Mouse (Mus musculus) intestine, embryonic 16.5 days (tissue): ENCODE data around the gene Enc1. TPM values are rescaled to one million over a fixed set of nuclear protein-coding genes. Genes with fewer than 3 reads are reported as not detected.
"Not testable (repeated sequence)": the region's sequence is repeated elsewhere in the genome, so short reads cannot be mapped to it uniquely, and the experiment has no call there.

Source experiments
- ATAC-seq: fragments of 200-750 bp; cut with Nextera tagmentation; 2 replicates; pipeline ENCODE4 v1.8.0; 2017; ENCODE audit warnings: moderate TSS enrichment, moderate library complexity
- H3K27ac ChIP-seq: fragments of 300-500 bp; sonication (generic); 2 replicates; pipeline ENCODE4 v1.5.1; 2014; ENCODE audit warnings: mild to moderate bottlenecking, low read length
- H3K27me3 ChIP-seq: fragments of 300-500 bp; sonication (generic); replicated peaks from 2 replicates; pipeline ENCODE4 v1.6.1; 2014; ENCODE audit warnings: low read length, control low read depth, mixed read lengths; ENCODE audit not compliant: control insufficient read depth, insufficient read depth
- H3K36me3 ChIP-seq: fragments of 300-500 bp; sonication (generic); 2 replicates; pipeline ENCODE4 v1.6.1; 2014; ENCODE audit warnings: low read length, control low read depth; ENCODE audit not compliant: control insufficient read depth, insufficient read depth
- H3K4me1 ChIP-seq: fragments of 300-500 bp; sonication (generic); 2 replicates; pipeline ENCODE4 v1.6.1; 2014; ENCODE audit warnings: low read length, control low read depth, mixed read lengths; ENCODE audit not compliant: control insufficient read depth, insufficient read depth
- H3K4me2 ChIP-seq: fragments of 300-500 bp; sonication (generic); 2 replicates; pipeline ENCODE4 v1.6.1; 2014; ENCODE audit warnings: low read depth, low read length, control low read depth
- H3K4me3 ChIP-seq: fragments of 300-500 bp; sonication (generic); 2 replicates; pipeline ENCODE4 v1.5.1; 2014; ENCODE audit warnings: mild to moderate bottlenecking, low read length
- H3K9ac ChIP-seq: fragments of 300-500 bp; sonication (generic); 2 replicates; pipeline ENCODE4 v1.6.1; 2014; ENCODE audit warnings: low read depth, low read length
- H3K9me3 ChIP-seq: fragments of 300-500 bp; sonication (generic); 2 replicates; pipeline ENCODE4 v1.6.1; 2016; ENCODE audit warnings: low read length, control low read depth; ENCODE audit not compliant: control insufficient read depth
- WGBS: fragments of 180-500 bp; shearing (Covaris S2); extraction: QIAGEN DNeasy Blood & Tissue Kit; methylation state at CpG from one replicate; pipeline ENCODE4 v1.1.7; 2014; 5-methylcytosine and 5-hydroxymethylcytosine counted together
- polyA plus RNA-seq: library from polyadenylated mRNA; unstranded; fragments of >200 nt; fragmentation: Nextera tagmentation; extraction: Ambion mirVana; gene quantifications from 2 replicates; pipeline ENCODE4 v1.2.1, GENCODE M21; 2015

Gene Enc1
- polyA plus RNA-seq, 1 experiment from 2014 or later = 6.1 TPM

GRCm38 (mm10) chr13:97253994-97254393 is 13.1 kb downstream of the Enc1 start:
- Histone ChIP-seq H3K4me3 (no peak overlapping the region), H3K4me2 (no peak overlapping the region), H3K9me3 (no peaks in the 10 kb centered on the region), H3K27me3 (no peaks in the 10 kb centered on the region), H3K36me3 (peaks cover 3% of the 10 kb centered on the region; the same call in 1 of the 2 replicates), H3K27ac (peak overlapping the region; percentile 77), H3K9ac (no peak overlapping the region), H3K4me1 (peaks cover 9% of the 10 kb centered on the region)
- WGBS = 84% methylated on average over 5 of the region's 5 CpGs
- ATAC-seq = peak; percentile 23; the same call in 1 of the 2 replicates

GRCm38 (mm10) chr13:97254564-97255164 is 13.8 kb downstream of the Enc1 start:
- H3K4me3 ChIP-seq = no peak overlapping the region
- H3K9ac ChIP-seq = no peak overlapping the region
- no peak overlapping the region for H3K27ac ChIP-seq
- no peaks in the 10 kb centered on the region for H3K27me3 ChIP-seq
- 78% methylated on average over 10 of the region's 10 CpGs for WGBS
- peaks cover 7% of the 10 kb centered on the region; the same call in 1 of the 2 replicates for H3K4me1 ChIP-seq
- H3K4me2 ChIP-seq = no peak overlapping the region
- H3K36me3 ChIP-seq = peaks cover 3% of the 10 kb centered on the region; the same call in 1 of the 2 replicates
- no peaks in the 10 kb centered on the region for H3K9me3 ChIP-seq
- no peak for ATAC-seq

DNA sequence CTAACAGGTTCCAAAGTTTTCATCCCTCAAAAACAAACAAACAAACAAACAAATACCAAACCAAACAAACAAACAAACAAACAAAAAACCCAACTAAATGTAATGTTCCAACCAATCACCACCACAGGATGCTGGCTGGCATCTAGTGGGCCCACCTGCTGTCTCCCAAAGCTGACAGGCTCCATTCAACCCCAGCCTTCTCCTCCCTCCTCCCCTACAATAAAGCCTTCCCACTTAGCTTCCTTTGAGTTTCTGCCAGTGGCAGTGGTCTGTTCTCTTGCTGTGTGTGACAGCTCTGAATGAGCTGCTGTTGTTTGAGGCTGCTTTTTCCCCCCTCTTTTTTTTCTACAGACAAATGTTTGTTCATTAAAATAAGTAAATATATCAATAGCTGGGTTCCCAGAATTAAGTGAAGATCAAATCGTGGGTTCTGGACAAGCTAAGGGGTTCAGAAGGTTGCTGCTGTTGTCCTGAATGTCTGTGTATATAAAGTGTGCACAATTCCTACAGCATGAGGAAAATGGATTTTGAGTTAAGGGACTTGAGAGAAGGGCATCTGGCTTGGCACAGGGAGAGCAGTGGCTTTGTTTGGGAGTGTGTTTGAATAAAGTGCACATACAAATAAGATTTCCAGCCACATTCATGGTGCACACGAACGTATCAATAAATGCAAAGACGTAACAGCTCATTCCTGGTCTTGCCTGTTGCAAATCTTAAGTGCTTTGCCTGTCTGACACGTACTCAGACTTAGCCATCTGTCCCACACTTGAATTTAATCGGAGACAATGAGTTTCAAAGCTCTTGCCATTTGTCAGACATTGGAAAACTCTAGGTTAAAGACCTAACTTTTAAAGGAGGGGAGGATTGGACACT is 15.3 kb downstream of the Enc1 start:
- Histone ChIP-seq H3K27ac (no peak overlapping the region), H3K9me3 (no peaks in the 10 kb centered on the region), H3K4me1 (peaks cover 8% of the 10 kb centered on the region; the same call in 1 of the 2 replicates), H3K4me2 (no peak overlapping the region), H3K4me3 (no peak overlapping the region), H3K9ac (no peak overlapping the region), H3K36me3 (no peaks in the 10 kb centered on the region), H3K27me3 (no peaks in the 10 kb centered on the region)
- ATAC-seq = no peak
- 45% methylated on average over 6 of the region's 6 CpGs for WGBS

- no peak overlapping the region for H3K9ac ChIP-seq
- 34% methylated on average over 12 of the region's 12 CpGs for WGBS
- H3K9me3 ChIP-seq = no peaks in the 10 kb centered on the region
- no peaks in the 10 kb centered on the region for H3K36me3 ChIP-seq
- no peak overlapping the region for H3K4me2 ChIP-seq
- peaks cover 8% of the 10 kb centered on the region; the same call in 1 of the 2 replicates for H3K4me1 ChIP-seq
- no peak overlapping the region for H3K27ac ChIP-seq
- no peak overlapping the region for H3K4me3 ChIP-seq
- H3K27me3 ChIP-seq = no peaks in the 10 kb centered on the region
- ATAC-seq = no peak
These were observed 16.0 kb downstream of the Enc1 start for GRCm38 (mm10) chr13:97256849-97257379.

- Histone ChIP-seq H3K27ac (no peak overlapping the region), H3K4me1 (peaks cover 8% of the 10 kb centered on the region; the same call in 1 of the 2 replicates), H3K4me3 (no peak overlapping the region), H3K27me3 (no peaks in the 10 kb centered on the region), H3K36me3 (no peaks in the 10 kb centered on the region), H3K4me2 (no peak overlapping the region), H3K9me3 (no peaks in the 10 kb centered on the region), H3K9ac (no peak overlapping the region)
- WGBS = 75% methylated on average over 16 of the region's 16 CpGs
- ATAC-seq = no peak
These were observed 18.4 kb downstream of the Enc1 start for GRCm38 (mm10) chr13:97259271-97259670.

GRCm38 (mm10) chr13:97260456-97261180 is 19.7 kb downstream of the Enc1 start:
- 54% methylated on average over 8 of the region's 8 CpGs for WGBS
- no peak overlapping the region for H3K4me2 ChIP-seq

DNA sequence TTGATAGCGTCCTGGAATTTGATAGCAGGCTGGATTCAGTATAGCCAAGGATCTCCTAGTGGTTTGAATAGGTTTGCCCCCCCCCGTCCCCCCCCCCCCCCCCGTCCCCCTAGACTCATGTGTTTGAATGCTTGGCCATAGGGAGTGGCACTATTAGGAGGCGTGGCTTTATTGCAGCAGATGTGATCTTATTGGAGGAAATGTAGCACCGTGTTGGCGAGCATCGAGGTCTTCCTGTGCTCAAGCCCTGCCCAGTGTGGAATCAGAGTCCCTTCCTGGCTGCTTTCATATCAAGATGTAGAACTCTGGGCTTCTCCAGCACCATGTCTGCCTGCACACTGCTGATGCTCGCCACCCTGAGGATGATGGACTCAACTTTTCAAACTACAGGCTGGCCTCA is 20.6 kb downstream of the Enc1 start:
- Histone ChIP-seq H3K4me3 (no peak overlapping the region), H3K4me1 (peaks cover 8% of the 10 kb centered on the region; the same call in 1 of the 2 replicates), H3K4me2 (no peak overlapping the region), H3K27ac (no peak overlapping the region), H3K36me3 (no peaks in the 10 kb centered on the region), H3K9ac (no peak overlapping the region), H3K9me3 (no peaks in the 10 kb centered on the region), H3K27me3 (no peaks in the 10 kb centered on the region)
- ATAC-seq = peak; percentile 47; the same call in 1 of the 2 replicates
- WGBS = 44% methylated on average over 8 of the region's 8 CpGs

More at GRCm38 (mm10) chr13:97260456-97261180, 19.7 kb downstream of the Enc1 start:
- no peak overlapping the region for H3K9ac ChIP-seq
- no peaks in the 10 kb centered on the region for H3K36me3 ChIP-seq
- peaks cover 8% of the 10 kb centered on the region; the same call in 1 of the 2 replicates for H3K4me1 ChIP-seq
- H3K27me3 ChIP-seq = no peaks in the 10 kb centered on the region
- 0 out of 2 replicates have a peak, but pooled peaks have one; percentile 26 for ATAC-seq
- H3K9me3 ChIP-seq = no peaks in the 10 kb centered on the region
- no peak overlapping the region for H3K4me3 ChIP-seq
- H3K27ac ChIP-seq = no peak overlapping the region

GRCm38 (mm10) chr13:97262676-97263075 is 21.8 kb downstream of the Enc1 start:
- Histone ChIP-seq H3K9me3 (no peaks in the 10 kb centered on the region), H3K27ac (no peak overlapping the region), H3K27me3 (no peaks in the 10 kb centered on the region), H3K36me3 (no peaks in the 10 kb centered on the region), H3K4me1 (0 out of 2 replicates have a peak, but pooled peaks cover 3% of the 10 kb centered on the region), H3K4me2 (no peak overlapping the region), H3K9ac (no peak overlapping the region), H3K4me3 (no peak overlapping the region)
- 81% methylated on average over 10 of the region's 10 CpGs for WGBS
- ATAC-seq = no peak

- H3K4me3 ChIP-seq, H3K4me2 ChIP-seq, H3K4me1 ChIP-seq, H3K36me3 ChIP-seq, H3K27me3 ChIP-seq, H3K9ac ChIP-seq, ATAC-seq, H3K9me3 ChIP-seq, H3K27ac ChIP-seq: not testable (repeated sequence)
- WGBS = 95% methylated on average over 6 of the region's 6 CpGs
These were observed 24.6 kb downstream of the Enc1 start for GRCm38 (mm10) chr13:97265534-97265933.
